ENCODE assay signal across 34 mouse cellular contexts in the genomic region with DNA sequence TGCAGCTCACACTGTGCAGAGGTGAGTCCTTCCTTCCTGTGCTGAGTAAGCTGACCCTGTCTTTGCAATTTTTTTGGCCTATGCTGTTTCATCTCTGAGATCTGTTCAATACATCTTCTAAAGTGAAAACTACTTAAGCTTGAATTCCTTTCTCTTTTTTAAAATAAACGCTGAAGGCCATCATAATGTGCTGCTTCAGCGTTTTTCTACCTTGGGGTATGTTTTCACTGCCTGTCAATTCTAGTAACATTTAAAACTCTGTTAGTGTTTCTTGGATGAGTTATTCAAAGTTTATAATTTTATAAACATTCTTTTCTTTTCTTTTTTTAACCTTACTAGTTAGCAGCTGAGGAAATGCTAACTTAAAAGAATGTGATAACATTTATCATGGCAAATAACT.
"Had no signal": no experiment of that assay in that cellular context is flagged by ENCODE, and none has a peak within 500 bp of the region (broad histone marks: within the 10 kb centered on the region; RNA-seq: fewer than 3 reads in every experiment).

No protein-coding gene starts in this region.

- H3K4me1 ChIP-seq: hindbrain, embryonic 10.5 days; hindbrain, embryonic 15.5 days; intestine, embryonic 15.5 days had no signal

- DNase-seq: heart, postnatal 10 days; heart, postnatal 14 days; heart, postnatal 36 days; heart, postnatal 4 days; kidney, adult 11 months; kidney, adult 18-20 months; kidney, adult 2 months; kidney, adult 8-10 months; kidney, adult 9 months; kidney, postnatal 10 days; kidney, postnatal 14 days; kidney, postnatal 25 days; kidney, postnatal 36 days; kidney, postnatal 4 days; layer of hippocampus, adult 9-11 months; layer of hippocampus, postnatal 36 days had no signal

- H3K9ac ChIP-seq: heart, embryonic 12.5 days; heart, embryonic 13.5 days; heart, embryonic 15.5 days; hindbrain, embryonic 12.5 days; hindbrain, embryonic 13.5 days; hindbrain, embryonic 14.5 days; hindbrain, embryonic 15.5 days; intestine, embryonic 15.5 days; kidney, embryonic 15.5 days had no signal

- H3K27me3 ChIP-seq: heart, embryonic 12.5 days; heart, embryonic 13.5 days; heart, embryonic 15.5 days; hindbrain, embryonic 12.5 days; hindbrain, embryonic 13.5 days; hindbrain, embryonic 15.5 days; intestine, embryonic 15.5 days; kidney, embryonic 15.5 days had no signal

- H3K27ac ChIP-seq: heart, embryonic 13.5 days; heart, embryonic 15.5 days; hindbrain, embryonic 10.5 days; hindbrain, embryonic 12.5 days; hindbrain, embryonic 13.5 days; hindbrain, embryonic 14.5 days; hindbrain, embryonic 15.5 days; hindbrain, postnatal 0 days; intestine, embryonic 15.5 days; kidney, embryonic 15.5 days; kidney, postnatal 0 days; layer of hippocampus, adult 2 months; left cerebral cortex, adult 2 months had no signal

- H3K4me2 ChIP-seq: heart, embryonic 12.5 days; heart, embryonic 13.5 days; heart, embryonic 15.5 days; hindbrain, embryonic 12.5 days; hindbrain, embryonic 13.5 days; hindbrain, embryonic 14.5 days; hindbrain, embryonic 15.5 days; intestine, embryonic 15.5 days; kidney, embryonic 15.5 days had no signal

- ATAC-seq: hindbrain, embryonic 16.5 days; hindbrain, postnatal 0 days; inflammation-experienced regulatory T-cells, adult 6 months; intestine, embryonic 15.5 days; intestine, embryonic 16.5 days; intestine, postnatal 0 days had no signal

- H3K9me3 ChIP-seq: heart, embryonic 12.5 days; heart, embryonic 13.5 days; heart, embryonic 15.5 days; hindbrain, embryonic 10.5 days; hindbrain, embryonic 12.5 days; hindbrain, embryonic 13.5 days; hindbrain, embryonic 15.5 days; intestine, embryonic 15.5 days; kidney, embryonic 15.5 days had no signal

- H3K4me3 ChIP-seq: heart, embryonic 12.5 days; heart, embryonic 13.5 days; heart, embryonic 15.5 days; hindbrain, embryonic 10.5 days; hindbrain, embryonic 12.5 days; hindbrain, embryonic 13.5 days; hindbrain, embryonic 15.5 days; intestine, embryonic 15.5 days; kidney, embryonic 15.5 days; layer of hippocampus, adult 2 months; left cerebral cortex, adult 2 months had no signal
